Mouse (Mus musculus): Measurements from ENCODE around the gene Gm11437. TPM values are rescaled to one million over a fixed set of nuclear protein-coding genes. Genes with fewer than 3 reads are reported as not detected.
A peak's percentile ranks its signal among the peaks of the same experiment; 100 is the strongest.

Gm11437 gene
- not detected in 2 replicates for polyA plus RNA-seq (2015; fragmentation: Nextera tagmentation; extraction: Ambion mirVana)

- Histone ChIP-seq H3K27ac (no peak within 1 kb of the TSS), H3K4me3 (replicated peaks) (no peak within 1 kb of the TSS), H3K4me2 (no peak within 1 kb of the TSS), H3K4me1 (no peaks in the 10 kb centered on the region), H3K9me3 (no peaks in the 10 kb centered on the region), H3K27me3 (replicated peaks) (no peaks in the 10 kb centered on the region), H3K9ac (no peak within 1 kb of the TSS), H3K36me3 (no peaks in the 10 kb centered on the region)
- no peak for ATAC-seq (ENCODE audit: insufficient read depth, low FRiP score, low read depth)
- WGBS: 75% methylated on average over 5 of the region's 5 CpGs
Measured at GRCm38 (mm10) chr11:84167046-84167526, at the start of gene Gm11437. Gene Gm11437, minus strand, starts transcription at chr11:84167476.

- no peaks in the 10 kb centered on the region for H3K4me1 ChIP-seq
- ATAC-seq (ENCODE audit: insufficient read depth, low FRiP score, low read depth): no peak
- no peak overlapping the region for H3K4me3 ChIP-seq (replicated peaks)
- H3K27ac ChIP-seq: no peak overlapping the region
- H3K27me3 ChIP-seq (replicated peaks): no peaks in the 10 kb centered on the region
- H3K36me3 ChIP-seq: no peaks in the 10 kb centered on the region
- 94% methylated on average over 6 of the region's 6 CpGs for WGBS
- no peak overlapping the region for H3K9ac ChIP-seq
- no peaks in the 10 kb centered on the region for H3K9me3 ChIP-seq
- no peak overlapping the region for H3K4me2 ChIP-seq
Measured at GRCm38 (mm10) chr11:84210876-84211275, 43.6 kb upstream of the Gm11437 start.

- no peak overlapping the region for H3K27ac ChIP-seq
- H3K36me3 ChIP-seq: no peaks in the 10 kb centered on the region
- no peaks in the 10 kb centered on the region for H3K27me3 ChIP-seq (replicated peaks)
- no peaks in the 10 kb centered on the region for H3K4me1 ChIP-seq
- H3K9ac ChIP-seq: no peak overlapping the region
- 55% methylated on average over 4 of the region's 4 CpGs for WGBS
- no peak overlapping the region for H3K4me3 ChIP-seq (replicated peaks)
- ATAC-seq (ENCODE audit: insufficient read depth, low FRiP score, low read depth): no peak
- H3K9me3 ChIP-seq: no peaks in the 10 kb centered on the region
- H3K4me2 ChIP-seq: no peak overlapping the region
Measured at GRCm38 (mm10) chr11:84205776-84206175, 38.5 kb upstream of the Gm11437 start.

GRCm38 (mm10) chr11:84197607-84198402 is 30.5 kb upstream of the Gm11437 start:
- Histone ChIP-seq H3K27me3 (replicated peaks) (no peaks in the 10 kb centered on the region), H3K4me1 (no peaks in the 10 kb centered on the region), H3K9me3 (no peaks in the 10 kb centered on the region), H3K4me2 (no peak overlapping the region), H3K27ac (no peak overlapping the region), H3K9ac (no peak overlapping the region), H3K36me3 (no peaks in the 10 kb centered on the region), H3K4me3 (replicated peaks) (no peak overlapping the region)
- ATAC-seq (ENCODE audit: insufficient read depth, low FRiP score, low read depth): no peak
- 91% methylated on average over 3 of the region's 3 CpGs for WGBS

GRCm38 (mm10) chr11:84194751-84195150 is 27.5 kb upstream of the Gm11437 start:
- Histone ChIP-seq H3K9me3 (no peaks in the 10 kb centered on the region), H3K27me3 (replicated peaks) (no peaks in the 10 kb centered on the region), H3K4me1 (no peaks in the 10 kb centered on the region), H3K36me3 (no peaks in the 10 kb centered on the region), H3K27ac (no peak overlapping the region), H3K4me2 (no peak overlapping the region), H3K4me3 (replicated peaks) (no peak overlapping the region), H3K9ac (no peak overlapping the region)
- ATAC-seq (ENCODE audit: insufficient read depth, low FRiP score, low read depth): no peak
- 87% methylated on average over 3 of the region's 3 CpGs for WGBS

GRCm38 (mm10) chr11:84193249-84193648 is 26.0 kb upstream of the Gm11437 start:
- Histone ChIP-seq H3K27me3 (replicated peaks) (no peaks in the 10 kb centered on the region), H3K9me3 (no peaks in the 10 kb centered on the region), H3K9ac (no peak overlapping the region), H3K4me2 (no peak overlapping the region), H3K27ac (no peak overlapping the region), H3K4me3 (replicated peaks) (no peak overlapping the region), H3K36me3 (no peaks in the 10 kb centered on the region), H3K4me1 (no peaks in the 10 kb centered on the region)
- WGBS: 67% methylated on average over 10 of the region's 10 CpGs
- ATAC-seq (ENCODE audit: insufficient read depth, low FRiP score, low read depth): no peak

GRCm38 (mm10) chr11:84190581-84191233 is 23.4 kb upstream of the Gm11437 start:
- Histone ChIP-seq H3K9ac (no peak overlapping the region), H3K4me2 (no peak overlapping the region), H3K27me3 (replicated peaks) (no peaks in the 10 kb centered on the region), H3K4me1 (no peaks in the 10 kb centered on the region), H3K4me3 (replicated peaks) (no peak overlapping the region), H3K27ac (no peak overlapping the region), H3K9me3 (no peaks in the 10 kb centered on the region), H3K36me3 (no peaks in the 10 kb centered on the region)
- WGBS: 87% methylated on average over 8 of the region's 8 CpGs
- ATAC-seq (ENCODE audit: insufficient read depth, low FRiP score, low read depth): no peak

GRCm38 (mm10) chr11:84188530-84188929 is 21.3 kb upstream of the Gm11437 start:
- ATAC-seq (ENCODE audit: insufficient read depth, low FRiP score, low read depth): no peak
- Histone ChIP-seq H3K9ac (no peak overlapping the region), H3K4me1 (no peaks in the 10 kb centered on the region), H3K4me3 (replicated peaks) (no peak overlapping the region), H3K4me2 (no peak overlapping the region), H3K27ac (no peak overlapping the region), H3K36me3 (no peaks in the 10 kb centered on the region), H3K27me3 (replicated peaks) (no peaks in the 10 kb centered on the region), H3K9me3 (no peaks in the 10 kb centered on the region)
- WGBS: 72% methylated on average over 3 of the region's 3 CpGs

- Histone ChIP-seq H3K9me3 (no peaks in the 10 kb centered on the region), H3K4me2 (peak overlapping the region; percentile 80), H3K9ac (no peak overlapping the region), H3K36me3 (no peaks in the 10 kb centered on the region), H3K27me3 (replicated peaks) (no peaks in the 10 kb centered on the region), H3K4me3 (replicated peaks) (no peak overlapping the region; the same call in 1 of the 2 replicates), H3K27ac (no peak overlapping the region), H3K4me1 (peaks cover 9% of the 10 kb centered on the region; the same call in 1 of the 2 replicates)
- no peak for ATAC-seq (ENCODE audit: insufficient read depth, low FRiP score, low read depth)
- 64% methylated on average over 2 of the region's 2 CpGs for WGBS
Measured at GRCm38 (mm10) chr11:84181286-84181685, 14.0 kb upstream of the Gm11437 start.

- Histone ChIP-seq H3K4me3 (replicated peaks) (peak overlapping the region; percentile 82), H3K36me3 (no peaks in the 10 kb centered on the region), H3K27ac (peak overlapping the region; percentile 88), H3K4me1 (peaks cover 9% of the 10 kb centered on the region; the same call in 1 of the 2 replicates), H3K9me3 (no peaks in the 10 kb centered on the region), H3K9ac (peak overlapping the region; percentile 60), H3K27me3 (replicated peaks) (no peaks in the 10 kb centered on the region), H3K4me2 (peak overlapping the region; percentile 80)
- peak; percentile 13 for ATAC-seq (ENCODE audit: insufficient read depth, low FRiP score, low read depth)
- WGBS: under 1% methylated on average over 44 of the region's 44 CpGs
Measured at GRCm38 (mm10) chr11:84179954-84180598, 12.8 kb upstream of the Gm11437 start.

GRCm38 (mm10) chr11:84179226-84179953 is 12.1 kb upstream of the Gm11437 start:
- Histone ChIP-seq H3K9me3 (no peaks in the 10 kb centered on the region), H3K27me3 (replicated peaks) (no peaks in the 10 kb centered on the region), H3K4me3 (replicated peaks) (peak overlapping the region; percentile 82), H3K9ac (peak overlapping the region; percentile 60), H3K4me2 (peak overlapping the region; percentile 80), H3K4me1 (peaks cover 9% of the 10 kb centered on the region; the same call in 1 of the 2 replicates), H3K27ac (peak overlapping the region; percentile 88), H3K36me3 (no peaks in the 10 kb centered on the region)
- ATAC-seq (ENCODE audit: insufficient read depth, low FRiP score, low read depth): peak; percentile 98
- 1% methylated on average over 48 of the region's 85 CpGs for WGBS
